Mouse (Mus musculus): ENCODE data around the gene Abhd6. TPM values are rescaled to one million over a fixed set of nuclear protein-coding genes. Genes with fewer than 3 reads are reported as not detected.

Abhd6 gene
- total and polyA plus RNA-seq, 3 experiments = not detected

- TF ChIP-seq CHD1 (IDR thresholded peaks at IDR 0.05; ENCODE audit: low read depth, low read length) (no peak), ZC3H11A (IDR thresholded peaks at IDR 0.05; ENCODE audit: low read depth, low read length) (peak; percentile 33; the same call in 1 of the 2 replicates), HCFC1 (IDR thresholded peaks at IDR 0.05; ENCODE audit: low read depth, low read length) (peak; percentile 91), EP300 (IDR thresholded peaks at IDR 0.05; ENCODE audit: low read depth in 1 of 2, low read length in 2 of 2) (peak in 1 of 2 experiments; percentile 44; a peak in 2 of 4 replicates), UBTF (IDR thresholded peaks at IDR 0.05; ENCODE audit: borderline replicate concordance, insufficient read depth, low read depth, low read length) (no peak), TCF12 (IDR thresholded peaks at IDR 0.05; ENCODE audit: low read depth, low read length) (0 out of 2 replicates have a peak, but pooled peaks have one; percentile 35), MEF2A (IDR thresholded peaks at IDR 0.05; ENCODE audit: extremely low read depth, insufficient replicate concordance, low read depth, low read length, poor library complexity, severe bottlenecking) (no peak), BHLHE40 (IDR thresholded peaks at IDR 0.05; ENCODE audit: borderline replicate concordance, low read depth, low read length) (peak; percentile 20; the same call in 1 of the 2 replicates)
Observed at GRCm38 (mm10) chr14:8080165-8080679, 77.5 kb downstream of the Abhd6 start, which contains the start of gene Rpp14 (continued).

GRCm38 (mm10) chr14:8080718-8081117 lies 78.0 kb downstream of the Abhd6 start:
- no peak for DNase-seq (ENCODE audit: low read depth, low spot score)
- no peaks in the 10 kb centered on the region for H3K9me3 ChIP-seq (replicated peaks; ENCODE audit: insufficient read depth, low read length)
- H3K79me2 ChIP-seq (ENCODE audit: control insufficient read depth, insufficient read depth, low read length, poor library complexity) = peaks cover 19% of the 10 kb centered on the region
- no peaks in the 10 kb centered on the region for H3K27me3 ChIP-seq (ENCODE audit: control insufficient read depth in 1 of 2, insufficient read depth in 2 of 2, low read length in 2 of 2)
- H3K9ac ChIP-seq (ENCODE audit: control insufficient read depth, low read depth, low read length, poor library complexity, severe bottlenecking) = peak overlapping the region; percentile 74
- H3K4me3 ChIP-seq (ENCODE audit: control insufficient read depth in 1 of 2, insufficient read depth in 1 of 2, low read depth in 2 of 2, low read length in 2 of 2) = peak overlapping the region; percentile 64 to 71
- H3K4me1 ChIP-seq (ENCODE audit: control insufficient read depth in 1 of 2, insufficient read depth in 2 of 2, low read length in 2 of 2) = peaks cover 0 to 13% of the 10 kb centered on the region in 2 experiments; a peak in 1 of 4 replicates
- TF ChIP-seq POLR2AphosphoS5 (IDR thresholded peaks at IDR 0.05; ENCODE audit: borderline replicate concordance, low read depth, low read length) = no peak
- no peak for TF ChIP-seq CHD1 (IDR thresholded peaks at IDR 0.05; ENCODE audit: low read depth, low read length)
- no peak for TF ChIP-seq NRF1 (IDR thresholded peaks at IDR 0.05; ENCODE audit: insufficient read depth, low read depth, low read length, poor library complexity, severe bottlenecking)
- peak; percentile 14; the same call in 1 of the 2 replicates for TF ChIP-seq USF1 (IDR thresholded peaks at IDR 0.05; ENCODE audit: low read depth, low read length)
- no peak for TF ChIP-seq E2F4 (IDR thresholded peaks at IDR 0.05; ENCODE audit: borderline replicate concordance, low read depth, low read length)
- 0 out of 2 replicates have a peak, but pooled peaks have one; percentile 67 for TF ChIP-seq MYC (IDR thresholded peaks at IDR 0.05; ENCODE audit: low read depth, low read length)
- no peak for TF ChIP-seq NELFE (IDR thresholded peaks at IDR 0.05; ENCODE audit: low read depth, low read length)
- TF ChIP-seq TCF12 (IDR thresholded peaks at IDR 0.05; ENCODE audit: low read depth, low read length) = no peak
- no peak for TF ChIP-seq CTCF (IDR thresholded peaks at IDR 0.05 in 2 of 3, conservative IDR thresholded peaks at IDR 0.05 in 1 of 3; ENCODE audit: control insufficient read depth in 1 of 3, insufficient read depth in 1 of 3, low read depth in 2 of 3, low read length in 3 of 3, poor library complexity in 1 of 3, severe bottlenecking in 1 of 3)
- TF ChIP-seq SIN3A (IDR thresholded peaks at IDR 0.05; ENCODE audit: low read length) = no peak
- TF ChIP-seq RCOR1 (IDR thresholded peaks at IDR 0.05; ENCODE audit: low read depth, low read length) = no peak
- no peak for TF ChIP-seq JUND (IDR thresholded peaks at IDR 0.05; ENCODE audit: low read depth, low read length)
- TF ChIP-seq KAT2A (conservative IDR thresholded peaks at IDR 0.05; ENCODE audit: low read depth, low read length) = no peak
- no peak for TF ChIP-seq SMC3 (IDR thresholded peaks at IDR 0.05; ENCODE audit: low read depth, low read length)
- peak; percentile 11; the same call in 1 of the 2 replicates for TF ChIP-seq MXI1 (IDR thresholded peaks at IDR 0.05; ENCODE audit: low read depth, low read length)
- no peak for TF ChIP-seq RAD21 (IDR thresholded peaks at IDR 0.05; ENCODE audit: low read depth, low read length)
- no peak for TF ChIP-seq HCFC1 (IDR thresholded peaks at IDR 0.05; ENCODE audit: low read depth, low read length)
- no peak for TF ChIP-seq GATA1 (IDR thresholded peaks at IDR 0.05; ENCODE audit: low read depth, low read length)
- no peak for TF ChIP-seq USF2 (IDR thresholded peaks at IDR 0.05; ENCODE audit: borderline replicate concordance in 1 of 2, insufficient read depth in 1 of 2, low read depth in 1 of 2, low read length in 2 of 2)
- TF ChIP-seq MEF2A (IDR thresholded peaks at IDR 0.05; ENCODE audit: extremely low read depth, insufficient replicate concordance, low read depth, low read length, poor library complexity, severe bottlenecking) = no peak
- TF ChIP-seq ELF1 (IDR thresholded peaks at IDR 0.05; ENCODE audit: low read depth, low read length) = no peak
- TF ChIP-seq MAX (IDR thresholded peaks at IDR 0.05; ENCODE audit: low read length) = peak; percentile 77
- no peak for TF ChIP-seq GABPA (IDR thresholded peaks at IDR 0.05; ENCODE audit: low read depth, low read length)
- TF ChIP-seq ETS1 (IDR thresholded peaks at IDR 0.05; ENCODE audit: low read depth, low read length) = no peak
- TF ChIP-seq TBP (IDR thresholded peaks at IDR 0.05; ENCODE audit: low read depth, low read length) = no peak
- H3K36me3 ChIP-seq (ENCODE audit: control insufficient read depth in 1 of 2, insufficient read depth in 2 of 2, low read length in 2 of 2) = peaks cover 5 to 10% of the 10 kb centered on the region in 2 experiments
- H3K27ac ChIP-seq (ENCODE audit: control insufficient read depth, low read depth, low read length) = peak overlapping the region; percentile 77
